Mouse (Mus musculus) spleen, adult 2 months (tissue): ENCODE results near the gene Exoc4. TPM values are rescaled to one million over a fixed set of nuclear protein-coding genes. Genes with fewer than 3 reads are reported as not detected.

Experiments
- DNase-seq, 2 experiments: peaks; one replicate each; pipeline versions ENCODE4 v3.0.0 to v3.0.0-alpha.2; 2012 to 2021; ENCODE audit warnings: low spot score in 2 of 2, low read depth in 1 of 2
- H3K27ac ChIP-seq: fragments of 200-500 bp; 2 replicates; pipeline ENCODE4 v1.5.1; 2012; ENCODE audit warnings: low read length, inconsistent platforms; ENCODE audit not compliant: insufficient read depth
- H3K27me3 ChIP-seq: fragments of 200-500 bp; 2 replicates; pipeline ENCODE4 v1.6.1; 2012; ENCODE audit warnings: mild to moderate bottlenecking, moderate library complexity, low read length, inconsistent platforms; ENCODE audit not compliant: control insufficient read depth, insufficient read depth
- H3K36me3 ChIP-seq: fragments of 200-500 bp; 2 replicates; pipeline ENCODE4 v1.6.1; 2012; ENCODE audit warnings: mild to moderate bottlenecking, low read length, inconsistent platforms; ENCODE audit not compliant: control insufficient read depth, insufficient read depth
- H3K4me1 ChIP-seq: fragments of 200-500 bp; 2 replicates; pipeline ENCODE4 v1.6.1; 2011; ENCODE audit warnings: inconsistent platforms; ENCODE audit not compliant: control insufficient read depth, insufficient read depth, insufficient read length
- H3K4me3 ChIP-seq: fragments of 200-500 bp; 2 replicates; pipeline ENCODE4 v1.5.1; 2011; ENCODE audit warnings: mild to moderate bottlenecking, inconsistent platforms; ENCODE audit not compliant: insufficient read depth, insufficient read length; ENCODE audit errors: extremely low read depth
- CTCF ChIP-seq: fragments of 200-500 bp; IDR thresholded peaks from 2 replicates; pipeline ENCODE4 v1.5.1; 2011; ENCODE audit warnings: mild to moderate bottlenecking, inconsistent platforms; ENCODE audit not compliant: insufficient read depth, insufficient read length, insufficient replicate concordance; ENCODE audit errors: extremely low read depth
- POLR2A ChIP-seq: fragments of 200-500 bp; IDR thresholded peaks from 2 replicates; pipeline ENCODE4 v1.6.1; 2011; ENCODE audit warnings: low read depth, low read length, inconsistent platforms
- WGBS: fragments of 180-500 bp; shearing (Covaris S2); methylation state at CpG from one replicate; pipeline ENCODE4 v1.1.7; 2018; 5-methylcytosine and 5-hydroxymethylcytosine counted together
- polyA plus RNA-seq: library from polyadenylated mRNA; depleted of rRNA; stranded (reverse); fragments of >200 nt; gene quantifications from 2 replicates; pipeline ENCODE4 v1.2.3, GENCODE M21; 2012

Gene Exoc4
- polyA plus RNA-seq, 1 experiment: 4.6 TPM

- Histone ChIP-seq H3K36me3 (no peaks in the 10 kb centered on the region), H3K27ac (no peak overlapping the region), H3K4me1 (no peaks in the 10 kb centered on the region), H3K4me3 (no peak overlapping the region), H3K27me3 (no peaks in the 10 kb centered on the region)
- DNase-seq: no peak
- 91% methylated on average over 7 of the region's 7 CpGs for WGBS
- TF ChIP-seq POLR2A: no peak
- TF ChIP-seq CTCF: no peak
Measured at GRCm38 (mm10) chr6:33712540-33713118, 463.7 kb downstream of the Exoc4 start.

- 90% methylated on average over 6 of the region's 6 CpGs for WGBS
- no peaks in the 10 kb centered on the region for H3K36me3 ChIP-seq
- H3K27me3 ChIP-seq: no peaks in the 10 kb centered on the region
- no peak for DNase-seq
- H3K4me1 ChIP-seq: no peaks in the 10 kb centered on the region
- no peak overlapping the region for H3K4me3 ChIP-seq
- TF ChIP-seq CTCF: no peak
- no peak for TF ChIP-seq POLR2A
- no peak overlapping the region for H3K27ac ChIP-seq
Measured at GRCm38 (mm10) chr6:33716254-33716965, 467.5 kb downstream of the Exoc4 start.

GRCm38 (mm10) chr6:33721166-33721565 is 472.3 kb downstream of the Exoc4 start:
- TF ChIP-seq CTCF (no peak), POLR2A (no peak)
- no peaks in the 10 kb centered on the region for H3K27me3 ChIP-seq
- no peak for DNase-seq
- no peaks in the 10 kb centered on the region for H3K36me3 ChIP-seq
- no peak overlapping the region for H3K27ac ChIP-seq
- 23% methylated on average over 4 of the region's 4 CpGs for whole genome bisulfite sequencing
- no peak overlapping the region for H3K4me3 ChIP-seq
- H3K4me1 ChIP-seq: no peaks in the 10 kb centered on the region

- Histone ChIP-seq H3K4me3 (no peak overlapping the region), H3K36me3 (no peaks in the 10 kb centered on the region), H3K27ac (no peak overlapping the region), H3K27me3 (no peaks in the 10 kb centered on the region), H3K4me1 (no peaks in the 10 kb centered on the region)
- DNase-seq: no peak
- no peak for TF ChIP-seq CTCF
- no peak for TF ChIP-seq POLR2A
- 97% methylated on average over 2 of the region's 2 CpGs for WGBS
Measured at GRCm38 (mm10) chr6:33722811-33723210, 473.9 kb downstream of the Exoc4 start.

- no peaks in the 10 kb centered on the region for H3K27me3 ChIP-seq
- TF ChIP-seq CTCF (no peak), POLR2A (no peak)
- WGBS: 92% methylated on average over 3 of the region's 3 CpGs
- no peaks in the 10 kb centered on the region for H3K36me3 ChIP-seq
- no peak for DNase-seq
- H3K27ac ChIP-seq: no peak overlapping the region
- H3K4me3 ChIP-seq: no peak overlapping the region
- no peaks in the 10 kb centered on the region for H3K4me1 ChIP-seq
Measured at GRCm38 (mm10) chr6:33724596-33724995, 475.7 kb downstream of the Exoc4 start.

- WGBS: 92% methylated on average over 1 of the region's 1 CpGs
- TF ChIP-seq CTCF (no peak), POLR2A (no peak)
- no peak overlapping the region for H3K4me3 ChIP-seq
- H3K36me3 ChIP-seq: no peaks in the 10 kb centered on the region
- H3K4me1 ChIP-seq: no peaks in the 10 kb centered on the region
- DNase-seq: no peak
- H3K27ac ChIP-seq: no peak overlapping the region
- H3K27me3 ChIP-seq: no peaks in the 10 kb centered on the region
Measured at GRCm38 (mm10) chr6:33727271-33727670, 478.4 kb downstream of the Exoc4 start.

GRCm38 (mm10) chr6:33732214-33732613 is 483.3 kb downstream of the Exoc4 start:
- no peaks in the 10 kb centered on the region for H3K4me1 ChIP-seq
- 89% methylated on average over 2 of the region's 2 CpGs for WGBS
- DNase-seq: no peak

More at GRCm38 (mm10) chr6:33732214-33732613, 483.3 kb downstream of the Exoc4 start:
- TF ChIP-seq CTCF (no peak), POLR2A (no peak)
- H3K36me3 ChIP-seq: no peaks in the 10 kb centered on the region
- H3K4me3 ChIP-seq: no peak overlapping the region
- no peaks in the 10 kb centered on the region for H3K27me3 ChIP-seq
- no peak overlapping the region for H3K27ac ChIP-seq
